Mouse (Mus musculus): ENCODE measurements around the gene Zfp747. TPM values are rescaled to one million over a fixed set of nuclear protein-coding genes. Genes with fewer than 3 reads are reported as not detected.

Gene Zfp747
- polyA plus RNA-seq, 1 experiment, result 1.0 TPM

DNA sequence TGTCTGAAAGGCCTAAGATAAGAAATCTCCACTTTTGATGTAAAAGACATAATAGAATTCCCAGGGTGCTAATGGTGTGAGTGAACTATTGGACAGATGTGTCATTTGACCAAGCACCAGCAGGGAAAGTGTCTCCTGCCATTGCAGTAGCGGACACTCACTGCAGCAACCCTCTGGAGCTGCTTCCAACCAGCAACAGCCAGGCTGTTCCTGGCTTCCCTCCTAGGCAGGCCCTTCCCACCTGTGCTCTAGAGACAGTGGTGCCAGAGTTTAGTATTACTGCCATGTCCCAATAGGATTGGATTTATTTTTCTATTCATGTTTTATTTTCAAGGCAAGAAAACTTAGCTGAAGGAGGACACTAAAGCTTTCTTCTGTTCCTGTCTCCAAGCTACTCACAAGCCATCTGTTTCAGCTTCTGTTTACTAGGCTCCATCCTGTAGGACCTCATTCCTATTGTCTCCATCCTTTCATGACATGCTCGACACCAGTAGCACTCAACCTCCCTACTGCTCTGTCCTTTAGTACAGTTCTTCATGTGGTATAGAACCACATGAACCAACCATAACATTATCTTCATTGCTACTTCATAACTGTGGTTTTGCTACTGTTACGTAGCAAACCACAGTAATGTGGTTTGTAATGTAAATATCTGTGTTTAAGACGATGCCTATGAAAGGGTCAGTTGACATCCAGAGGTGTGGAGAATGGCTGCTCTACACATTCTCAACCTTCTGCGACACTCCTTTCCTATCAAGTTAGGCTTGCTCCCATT lies 24.4 kb downstream of the Zfp747 start:
- no peak for TF ChIP-seq CTCF (IDR thresholded peaks at IDR 0.05; ENCODE audit: control insufficient read depth, insufficient read depth, insufficient replicate concordance, low read depth, low read length)
- no peak for TF ChIP-seq POLR2A (IDR thresholded peaks at IDR 0.05; ENCODE audit: control insufficient read depth, low read depth, low read length)
- Histone ChIP-seq H3K27me3 (ENCODE audit: control insufficient read depth, insufficient read depth, low read length) (no peaks in the 10 kb centered on the region), H3K27ac (ENCODE audit: control insufficient read depth, insufficient read depth, low read depth, low read length) (no peak overlapping the region), H3K36me3 (ENCODE audit: control insufficient read depth, insufficient read depth, low read length) (no peaks in the 10 kb centered on the region), H3K4me1 (ENCODE audit: control insufficient read depth, insufficient read depth, low read length) (peaks cover 4% of the 10 kb centered on the region), H3K4me3 (ENCODE audit: control insufficient read depth, low read depth, low read length) (no peak overlapping the region)

DNA sequence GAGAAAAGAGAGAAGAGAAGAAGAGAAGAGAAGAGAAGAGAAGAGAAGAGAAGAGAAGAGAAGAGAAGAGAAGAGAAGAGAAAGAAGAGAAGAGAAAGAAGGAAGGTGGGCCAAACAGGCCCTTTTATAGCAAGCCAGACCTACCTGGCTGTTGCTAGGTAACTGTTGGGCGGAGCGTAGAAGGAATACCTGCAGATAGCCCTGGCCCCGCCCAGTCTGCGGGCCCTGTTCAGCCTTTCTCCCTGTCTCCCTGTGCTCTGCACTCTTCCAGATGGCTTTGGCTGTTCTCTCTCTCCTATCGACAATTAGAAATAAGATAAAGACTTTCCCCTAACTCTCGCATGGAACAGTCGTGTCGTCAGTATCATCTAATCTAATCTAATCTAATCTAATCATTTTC lies 29.2 kb downstream of the Zfp747 start:
- Histone ChIP-seq H3K4me3 (ENCODE audit: control insufficient read depth, low read depth, low read length) (peak overlapping the region; percentile 87), H3K4me1 (ENCODE audit: control insufficient read depth, insufficient read depth, low read length) (peaks cover 20% of the 10 kb centered on the region), H3K36me3 (ENCODE audit: control insufficient read depth, insufficient read depth, low read length) (no peaks in the 10 kb centered on the region; the same call in 1 of the 2 replicates), H3K27ac (ENCODE audit: control insufficient read depth, insufficient read depth, low read depth, low read length) (peak overlapping the region; percentile 87), H3K27me3 (ENCODE audit: control insufficient read depth, insufficient read depth, low read length) (no peaks in the 10 kb centered on the region)
- TF ChIP-seq CTCF (IDR thresholded peaks at IDR 0.05; ENCODE audit: control insufficient read depth, insufficient read depth, insufficient replicate concordance, low read depth, low read length) (no peak), POLR2A (IDR thresholded peaks at IDR 0.05; ENCODE audit: control insufficient read depth, low read depth, low read length) (no peak)

DNA sequence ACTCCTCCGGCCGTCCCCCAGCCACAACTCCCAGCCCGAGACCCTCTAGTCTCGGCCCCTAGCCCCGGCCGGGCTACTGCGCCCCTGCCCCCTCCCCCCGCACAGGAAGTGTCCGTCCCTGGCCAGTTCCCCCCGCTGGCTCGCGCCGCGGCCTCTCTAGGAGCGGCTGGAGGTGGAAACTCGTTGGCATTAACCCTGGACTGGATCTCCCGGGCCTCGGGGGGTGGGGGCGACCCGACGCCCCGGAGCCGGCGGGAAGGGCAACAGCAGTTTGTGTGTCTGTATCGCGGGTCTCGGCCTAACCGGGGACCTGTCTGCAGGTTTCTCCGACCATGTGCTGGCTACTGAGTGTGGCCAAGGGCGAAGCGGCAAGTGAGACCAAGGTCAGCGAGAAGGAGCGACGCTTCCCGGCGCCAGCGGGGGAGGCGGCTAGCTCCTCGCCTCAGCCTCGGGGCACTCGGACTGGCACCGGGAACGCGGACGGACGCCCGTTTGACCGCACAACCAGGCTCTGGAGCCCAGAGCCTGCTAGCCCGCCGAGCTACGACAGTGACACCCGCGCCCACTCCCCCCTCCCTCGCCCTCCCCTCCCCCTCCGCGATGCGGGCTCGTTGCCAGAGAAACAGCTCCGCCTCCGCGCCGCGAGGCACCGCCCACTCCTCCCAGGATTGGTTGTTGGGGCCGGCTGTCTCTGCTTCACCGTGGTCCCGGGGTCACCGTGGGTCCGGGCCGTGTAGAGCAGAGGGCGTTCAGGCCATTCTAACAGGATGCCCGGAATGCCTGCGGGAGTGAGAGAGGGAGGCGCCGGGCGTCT lies 30.1 kb downstream of the Zfp747 start, which contains the start of gene Zfp768:
Gene Zfp768 (minus strand): TSS at position 78 of the 814 bp plus-strand sequence.
- TF ChIP-seq POLR2A (IDR thresholded peaks at IDR 0.05; ENCODE audit: control insufficient read depth, low read depth, low read length) (peak; percentile 69), CTCF (IDR thresholded peaks at IDR 0.05; ENCODE audit: control insufficient read depth, insufficient read depth, insufficient replicate concordance, low read depth, low read length) (no peak)
- Histone ChIP-seq H3K4me3 (ENCODE audit: control insufficient read depth, low read depth, low read length) (peak within 1 kb of the TSS; percentile 87), H3K27ac (ENCODE audit: control insufficient read depth, insufficient read depth, low read depth, low read length) (peak within 1 kb of the TSS; percentile 94), H3K36me3 (ENCODE audit: control insufficient read depth, insufficient read depth, low read length) (no peaks in the 10 kb centered on the region; the same call in 1 of the 2 replicates), H3K4me1 (ENCODE audit: control insufficient read depth, insufficient read depth, low read length) (peaks cover 21% of the 10 kb centered on the region), H3K27me3 (ENCODE audit: control insufficient read depth, insufficient read depth, low read length) (no peaks in the 10 kb centered on the region)

DNA sequence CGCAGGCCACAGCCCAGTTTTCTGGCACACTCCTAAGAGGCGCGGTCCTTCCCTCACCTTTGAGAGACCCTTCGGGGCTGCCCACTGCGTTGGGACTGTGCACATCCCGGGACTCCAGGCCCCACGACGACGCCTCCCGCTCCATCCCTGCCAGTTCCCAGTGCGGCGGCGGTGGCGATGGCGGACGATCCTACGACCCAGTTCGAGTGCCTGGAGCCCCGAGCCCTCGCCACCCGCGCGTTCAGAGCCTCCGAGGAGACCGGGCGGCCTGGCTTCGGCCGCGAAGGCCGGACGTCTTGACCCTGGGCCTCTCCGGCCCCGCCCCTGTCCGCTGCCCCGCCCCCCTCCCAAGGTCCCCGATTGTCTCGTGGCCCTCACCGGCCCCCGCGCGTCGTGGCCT lies 30.8 kb downstream of the Zfp747 start:
- Histone ChIP-seq H3K4me3 (ENCODE audit: control insufficient read depth, low read depth, low read length) (peak overlapping the region; percentile 87), H3K36me3 (ENCODE audit: control insufficient read depth, insufficient read depth, low read length) (no peaks in the 10 kb centered on the region; the same call in 1 of the 2 replicates), H3K4me1 (ENCODE audit: control insufficient read depth, insufficient read depth, low read length) (peaks cover 21% of the 10 kb centered on the region), H3K27me3 (ENCODE audit: control insufficient read depth, insufficient read depth, low read length) (no peaks in the 10 kb centered on the region), H3K27ac (ENCODE audit: control insufficient read depth, insufficient read depth, low read depth, low read length) (peak overlapping the region; percentile 85)
- TF ChIP-seq POLR2A (IDR thresholded peaks at IDR 0.05; ENCODE audit: control insufficient read depth, low read depth, low read length) (peak; percentile 40; the same call in 1 of the 2 replicates), CTCF (IDR thresholded peaks at IDR 0.05; ENCODE audit: control insufficient read depth, insufficient read depth, insufficient replicate concordance, low read depth, low read length) (no peak)

DNA sequence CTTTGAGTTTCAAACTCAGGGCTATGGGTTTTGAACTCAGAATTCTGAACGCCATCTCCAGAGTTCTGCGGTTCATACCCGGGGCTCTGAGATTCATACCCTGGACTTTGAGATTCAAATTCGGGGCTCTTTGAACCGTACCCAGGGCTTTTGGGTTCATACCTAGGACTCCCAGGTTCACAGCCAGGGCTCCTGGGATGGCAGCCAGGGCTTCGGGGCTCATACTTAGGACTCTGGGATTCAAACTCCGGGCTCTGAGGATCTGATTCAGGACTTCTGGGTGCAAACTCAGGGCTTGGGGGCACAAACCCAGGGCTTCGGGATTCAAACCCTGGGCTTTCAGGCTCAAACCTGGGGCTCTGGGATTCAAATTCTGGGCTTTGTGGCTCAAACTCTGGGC lies 31.5 kb downstream of the Zfp747 start:
- TF ChIP-seq POLR2A (IDR thresholded peaks at IDR 0.05; ENCODE audit: control insufficient read depth, low read depth, low read length) (no peak), CTCF (IDR thresholded peaks at IDR 0.05; ENCODE audit: control insufficient read depth, insufficient read depth, insufficient replicate concordance, low read depth, low read length) (no peak)
- H3K4me3 ChIP-seq (ENCODE audit: control insufficient read depth, low read depth, low read length), result peak overlapping the region; percentile 87
- no peak overlapping the region; the same call in 1 of the 2 replicates for H3K27ac ChIP-seq (ENCODE audit: control insufficient read depth, insufficient read depth, low read depth, low read length)
- no peaks in the 10 kb centered on the region for H3K27me3 ChIP-seq (ENCODE audit: control insufficient read depth, insufficient read depth, low read length)
- peaks cover 21% of the 10 kb centered on the region for H3K4me1 ChIP-seq (ENCODE audit: control insufficient read depth, insufficient read depth, low read length)
- no peaks in the 10 kb centered on the region; the same call in 1 of the 2 replicates for H3K36me3 ChIP-seq (ENCODE audit: control insufficient read depth, insufficient read depth, low read length)

DNA sequence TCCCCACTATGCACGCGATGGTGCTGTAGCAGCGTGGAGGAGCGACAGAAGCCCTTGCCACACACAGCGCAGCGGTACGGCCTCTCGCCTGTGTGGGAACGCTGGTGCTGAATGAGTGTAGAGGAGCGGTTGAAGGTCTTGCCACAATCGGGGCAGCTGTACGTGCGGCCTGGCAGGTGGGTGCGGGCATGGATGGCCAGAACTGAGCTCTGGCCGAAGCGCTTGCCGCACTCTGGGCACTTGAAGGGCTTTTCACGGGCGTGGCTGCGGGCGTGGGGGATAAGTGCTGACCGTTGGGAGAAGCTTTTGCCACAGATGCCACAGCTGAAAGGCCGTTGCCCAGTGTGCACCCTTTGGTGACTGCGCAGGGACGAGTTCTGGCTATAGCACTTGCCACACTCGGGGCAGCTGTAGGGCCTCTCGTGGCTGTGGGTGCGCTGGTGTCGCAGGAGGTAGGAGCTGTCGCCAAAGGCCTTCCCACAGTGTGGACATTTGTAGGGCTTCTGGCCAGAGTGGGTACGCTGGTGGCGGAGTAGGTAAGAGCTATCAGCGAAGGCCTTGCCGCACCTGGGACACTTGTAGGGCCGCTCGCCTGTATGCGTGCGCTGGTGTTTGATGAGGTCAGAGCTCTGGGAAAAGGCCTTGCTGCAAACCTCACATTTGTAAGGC lies 32.4 kb downstream of the Zfp747 start:
- no peaks in the 10 kb centered on the region for H3K27me3 ChIP-seq (ENCODE audit: control insufficient read depth, insufficient read depth, low read length)
- H3K4me1 ChIP-seq (ENCODE audit: control insufficient read depth, insufficient read depth, low read length), result peaks cover 21% of the 10 kb centered on the region
- TF ChIP-seq CTCF (IDR thresholded peaks at IDR 0.05; ENCODE audit: control insufficient read depth, insufficient read depth, insufficient replicate concordance, low read depth, low read length) (no peak), POLR2A (IDR thresholded peaks at IDR 0.05; ENCODE audit: control insufficient read depth, low read depth, low read length) (no peak)
- peak overlapping the region; percentile 87 for H3K4me3 ChIP-seq (ENCODE audit: control insufficient read depth, low read depth, low read length)
- no peaks in the 10 kb centered on the region; the same call in 1 of the 2 replicates for H3K36me3 ChIP-seq (ENCODE audit: control insufficient read depth, insufficient read depth, low read length)
- H3K27ac ChIP-seq (ENCODE audit: control insufficient read depth, insufficient read depth, low read depth, low read length), result peak overlapping the region; percentile 60; the same call in 1 of the 2 replicates

All from testis, adult 2 months (tissue).